Mouse (Mus musculus) neural tube, embryonic 14.5 days (tissue): Measurements from ENCODE around the gene Kiss1. TPM values are rescaled to one million over a fixed set of nuclear protein-coding genes. Genes with fewer than 3 reads are reported as not detected.

Experiments used
- ATAC-seq: fragments of 200-750 bp; cut with Nextera tagmentation; 2 replicates; pipeline ENCODE4 v1.8.0; 2017; ENCODE audit warnings: low read depth, mild to moderate bottlenecking, moderate TSS enrichment, moderate library complexity
- H3K27ac ChIP-seq: fragments of 300-500 bp; sonication (generic); 2 replicates; pipeline ENCODE4 v1.5.1; 2014; ENCODE audit warnings: low read depth, mild to moderate bottlenecking, control low read depth, low read length, moderate library complexity, mixed read lengths
- H3K27me3 ChIP-seq: fragments of 300-500 bp; sonication (generic); 2 replicates; pipeline ENCODE4 v1.6.1; 2014; ENCODE audit warnings: low read length; ENCODE audit not compliant: control insufficient read depth, insufficient read depth
- H3K36me3 ChIP-seq: fragments of 300-500 bp; sonication (generic); 2 replicates; pipeline ENCODE4 v1.6.1; 2014; ENCODE audit warnings: low read length, mixed read lengths; ENCODE audit not compliant: control insufficient read depth, insufficient read depth
- H3K4me1 ChIP-seq: fragments of 300-500 bp; sonication (generic); 2 replicates; pipeline ENCODE4 v1.6.1; 2014; ENCODE audit warnings: low read length; ENCODE audit not compliant: control insufficient read depth, insufficient read depth
- H3K4me2 ChIP-seq: fragments of 300-500 bp; sonication (generic); 2 replicates; pipeline ENCODE4 v1.6.1; 2014; ENCODE audit warnings: mild to moderate bottlenecking, low read depth, low read length, control low read depth
- H3K4me3 ChIP-seq: fragments of 300-500 bp; sonication (generic); 2 replicates; pipeline ENCODE4 v1.5.1; 2014; ENCODE audit warnings: low read depth, low read length, control low read depth, mixed read lengths
- H3K9ac ChIP-seq: fragments of 300-500 bp; sonication (generic); replicated peaks from 2 replicates; pipeline ENCODE4 v1.6.1; 2014; ENCODE audit warnings: low read depth, mild to moderate bottlenecking, control low read depth, low read length, mixed read lengths
- H3K9me3 ChIP-seq: fragments of 300-500 bp; sonication (generic); 2 replicates; pipeline ENCODE4 v1.6.1; 2016; ENCODE audit warnings: low read length; ENCODE audit not compliant: control insufficient read depth
- WGBS: fragments of 180-500 bp; shearing (Covaris S2); extraction: QIAGEN DNeasy Blood & Tissue Kit; methylation state at CpG from one replicate; pipeline ENCODE4 v1.1.7; 2014; 5-methylcytosine and 5-hydroxymethylcytosine counted together
- polyA plus RNA-seq: library from polyadenylated mRNA; unstranded; fragments of >200 nt; fragmentation: Nextera tagmentation; extraction: Ambion mirVana; gene quantifications from 2 replicates; pipeline ENCODE4 v1.2.1, GENCODE M21; 2014

Kiss1 gene
- polyA plus RNA-seq, 1 experiment from 2014 or later: not detected

- 92% methylated on average over 12 of the region's 12 CpGs for WGBS
- Histone ChIP-seq H3K9me3 (no peaks in the 10 kb centered on the region), H3K27me3 (no peaks in the 10 kb centered on the region), H3K36me3 (peaks cover 40% of the 10 kb centered on the region), H3K27ac (no peak overlapping the region), H3K4me2 (no peak overlapping the region), H3K9ac (no peak overlapping the region), H3K4me1 (no peaks in the 10 kb centered on the region), H3K4me3 (no peak overlapping the region)
- ATAC-seq: no peak
Measured at GRCm38 (mm10) chr1:133287880-133288279, 33.8 kb upstream of the Kiss1 start.

DNA sequence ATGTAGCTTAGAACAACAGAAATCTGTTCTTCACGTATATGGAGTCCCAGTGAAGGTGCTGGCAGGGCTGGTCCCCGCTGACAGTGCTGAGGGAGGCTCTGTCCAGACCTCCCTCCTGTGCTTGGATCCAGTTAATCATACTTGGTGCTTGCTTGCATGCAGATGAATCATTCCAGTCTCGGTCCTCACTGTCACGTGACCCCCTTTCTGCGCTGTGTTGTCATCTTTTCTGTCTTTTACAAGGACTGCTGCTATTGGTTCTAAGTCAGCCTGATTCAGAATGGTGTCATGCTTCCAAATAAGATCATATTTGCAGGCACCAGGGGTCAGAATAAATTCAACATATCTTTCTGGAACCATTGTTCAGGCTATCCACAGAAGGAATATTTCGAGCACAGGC, 29.8 kb upstream of the Kiss1 start:
- Histone ChIP-seq H3K36me3 (peaks cover 51% of the 10 kb centered on the region), H3K9ac (no peak overlapping the region), H3K27ac (no peak overlapping the region), H3K4me2 (no peak overlapping the region), H3K4me3 (no peak overlapping the region), H3K9me3 (no peaks in the 10 kb centered on the region), H3K4me1 (no peaks in the 10 kb centered on the region), H3K27me3 (no peaks in the 10 kb centered on the region)
- WGBS: 92% methylated on average over 6 of the region's 6 CpGs
- no peak for ATAC-seq

DNA sequence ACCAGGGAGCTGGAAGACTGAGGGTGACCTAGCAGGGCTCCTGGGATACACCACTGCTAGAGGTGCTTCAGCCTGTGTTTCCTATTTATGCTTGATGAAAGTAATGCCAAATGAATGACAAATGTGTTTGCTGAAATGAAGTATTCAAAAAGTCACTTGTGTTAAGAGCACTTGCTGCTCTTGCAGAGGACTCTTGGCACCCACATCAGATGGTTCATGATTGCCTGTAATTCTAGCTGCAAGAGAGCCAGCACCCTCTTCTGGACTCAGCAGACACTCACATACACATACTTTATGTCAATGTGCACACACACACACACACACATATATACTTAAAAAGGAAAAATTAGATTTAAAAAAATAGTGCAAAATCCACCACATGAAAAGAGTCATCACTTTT, 29.1 kb upstream of the Kiss1 start:
- no peak overlapping the region for H3K9ac ChIP-seq
- no peak overlapping the region for H3K4me3 ChIP-seq
- no peaks in the 10 kb centered on the region for H3K9me3 ChIP-seq
- no peak for ATAC-seq
- H3K4me2 ChIP-seq: no peak overlapping the region
- no peak overlapping the region for H3K27ac ChIP-seq
- no peaks in the 10 kb centered on the region for H3K4me1 ChIP-seq
- no peaks in the 10 kb centered on the region for H3K27me3 ChIP-seq
- H3K36me3 ChIP-seq: peaks cover 44% of the 10 kb centered on the region

DNA sequence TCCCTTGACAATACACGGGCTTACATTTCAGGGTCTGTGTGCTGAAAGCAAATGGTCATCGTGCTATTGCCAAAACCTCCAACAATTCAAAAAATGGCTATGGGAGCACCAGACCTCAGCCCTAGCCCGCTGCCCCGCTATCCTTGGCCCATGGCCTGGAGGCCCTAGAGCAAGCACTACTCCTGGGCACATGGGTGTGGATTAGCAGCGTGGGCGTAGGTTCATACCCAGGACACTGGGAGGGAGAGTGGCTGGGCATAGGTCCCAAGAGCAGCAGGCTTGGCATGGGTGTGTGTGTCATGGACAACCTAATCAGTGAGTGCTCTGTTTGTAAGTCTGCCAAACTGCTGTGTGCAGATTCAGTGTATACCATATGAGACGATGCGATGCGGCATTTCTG, 25.3 kb upstream of the Kiss1 start:
- peaks cover 36% of the 10 kb centered on the region for H3K36me3 ChIP-seq

DNA sequence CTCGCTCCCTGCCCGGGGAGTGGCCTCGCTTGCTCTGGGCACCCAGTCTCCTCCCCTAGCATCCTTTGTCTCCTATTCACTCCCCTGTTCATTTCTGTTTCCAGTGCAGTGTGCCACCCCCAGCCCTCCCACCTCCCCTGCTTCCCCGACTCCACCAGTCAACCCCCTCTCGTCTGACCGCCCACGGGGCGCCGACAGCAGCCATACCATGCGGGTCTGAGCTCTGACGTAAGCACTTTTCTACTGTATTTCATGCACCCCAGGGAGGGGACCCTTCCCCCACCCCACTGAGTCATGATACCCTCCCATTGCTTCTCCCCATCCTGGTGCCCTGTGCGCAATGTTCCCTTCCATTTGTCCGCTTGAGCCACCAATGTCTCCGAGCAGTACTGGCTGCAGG, 22.9 kb upstream of the Kiss1 start:
- 23% methylated on average over 14 of the region's 14 CpGs for WGBS
- no peak overlapping the region for H3K4me3 ChIP-seq

More for the DNA sequence above, 25.3 kb upstream of the Kiss1 start:
- ATAC-seq: no peak
- Histone ChIP-seq H3K4me1 (peaks cover 9% of the 10 kb centered on the region), H3K27me3 (no peaks in the 10 kb centered on the region), H3K4me2 (no peak overlapping the region), H3K27ac (no peak overlapping the region), H3K9me3 (no peaks in the 10 kb centered on the region), H3K4me3 (no peak overlapping the region), H3K9ac (no peak overlapping the region)
- 88% methylated on average over 9 of the region's 9 CpGs for WGBS

GRCm38 (mm10) chr1:133302540-133302939, 19.1 kb upstream of the Kiss1 start:
- H3K27me3 ChIP-seq: no peaks in the 10 kb centered on the region
- ATAC-seq: no peak
- H3K27ac ChIP-seq: no peak overlapping the region
- 50% methylated on average over 3 of the region's 3 CpGs for WGBS
- peaks cover 14% of the 10 kb centered on the region for H3K4me1 ChIP-seq
- H3K9ac ChIP-seq: no peak overlapping the region
- no peak overlapping the region for H3K4me2 ChIP-seq
- H3K4me3 ChIP-seq: no peak overlapping the region
- peaks cover 7% of the 10 kb centered on the region; the same call in 1 of the 2 replicates for H3K36me3 ChIP-seq
- H3K9me3 ChIP-seq: no peaks in the 10 kb centered on the region

More for the DNA sequence above, 22.9 kb upstream of the Kiss1 start:
- Histone ChIP-seq H3K27ac (no peak overlapping the region), H3K36me3 (peaks cover 21% of the 10 kb centered on the region), H3K9me3 (no peaks in the 10 kb centered on the region), H3K4me2 (no peak overlapping the region), H3K9ac (no peak overlapping the region), H3K4me1 (peaks cover 9% of the 10 kb centered on the region), H3K27me3 (no peaks in the 10 kb centered on the region)
- peak; percentile 18; the same call in 1 of the 2 replicates for ATAC-seq

- ATAC-seq: no peak
Measured at GRCm38 (mm10) chr1:133306842-133307241, 14.8 kb upstream of the Kiss1 start.

DNA sequence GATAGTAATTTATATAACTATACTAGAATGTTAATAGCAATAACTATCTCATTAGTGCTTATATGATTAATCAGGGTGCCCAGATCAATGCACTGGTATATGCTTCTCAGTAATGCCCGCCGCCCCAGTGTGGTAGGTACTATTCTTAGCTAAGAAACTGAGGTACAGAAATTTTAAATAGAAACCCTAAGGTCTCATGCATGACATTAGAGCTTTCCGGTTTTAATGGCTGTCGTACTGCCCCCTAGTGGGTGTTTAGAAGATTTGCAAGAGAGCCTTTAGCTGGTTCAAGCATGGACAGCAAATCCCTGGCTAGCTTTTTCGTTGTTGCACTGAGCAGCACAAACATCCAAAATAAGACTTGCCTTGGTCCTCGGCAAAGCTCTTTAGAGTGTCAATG, 14.4 kb upstream of the Kiss1 start:
- WGBS: 16% methylated on average over 6 of the region's 6 CpGs
- Histone ChIP-seq H3K9me3 (no peaks in the 10 kb centered on the region), H3K27me3 (no peaks in the 10 kb centered on the region), H3K9ac (no peak overlapping the region), H3K36me3 (no peaks in the 10 kb centered on the region), H3K4me2 (no peak overlapping the region), H3K4me3 (no peak overlapping the region), H3K27ac (no peak overlapping the region), H3K4me1 (peaks cover 5% of the 10 kb centered on the region; the same call in 1 of the 2 replicates)
- peak; percentile 28; the same call in 1 of the 2 replicates for ATAC-seq

More at GRCm38 (mm10) chr1:133306842-133307241, 14.8 kb upstream of the Kiss1 start:
- Histone ChIP-seq H3K27ac (no peak overlapping the region), H3K36me3 (no peaks in the 10 kb centered on the region), H3K4me2 (no peak overlapping the region), H3K9ac (no peak overlapping the region), H3K4me3 (no peak overlapping the region), H3K4me1 (peaks cover 5% of the 10 kb centered on the region; the same call in 1 of the 2 replicates), H3K27me3 (no peaks in the 10 kb centered on the region), H3K9me3 (no peaks in the 10 kb centered on the region)
- WGBS: 8% methylated on average over 4 of the region's 4 CpGs

GRCm38 (mm10) chr1:133309652-133310267, 11.9 kb upstream of the Kiss1 start, which contains the start of gene Golt1a:
Gene Golt1a, plus strand, starts transcription at chr1:133309800.
- H3K4me3 ChIP-seq: no peak within 1 kb of the TSS
- H3K27ac ChIP-seq: no peak within 1 kb of the TSS
- WGBS: 61% methylated on average over 14 of the region's 14 CpGs
- H3K9me3 ChIP-seq: no peaks in the 10 kb centered on the region
- no peak within 1 kb of the TSS for H3K4me2 ChIP-seq
- H3K27me3 ChIP-seq: no peaks in the 10 kb centered on the region
- H3K9ac ChIP-seq: no peak within 1 kb of the TSS
- ATAC-seq: no peak
- peaks cover 5% of the 10 kb centered on the region; the same call in 1 of the 2 replicates for H3K4me1 ChIP-seq
- no peaks in the 10 kb centered on the region for H3K36me3 ChIP-seq
